Comparison of ENCODE assay signal across 8 mouse cellular contexts in the genomic region with DNA sequence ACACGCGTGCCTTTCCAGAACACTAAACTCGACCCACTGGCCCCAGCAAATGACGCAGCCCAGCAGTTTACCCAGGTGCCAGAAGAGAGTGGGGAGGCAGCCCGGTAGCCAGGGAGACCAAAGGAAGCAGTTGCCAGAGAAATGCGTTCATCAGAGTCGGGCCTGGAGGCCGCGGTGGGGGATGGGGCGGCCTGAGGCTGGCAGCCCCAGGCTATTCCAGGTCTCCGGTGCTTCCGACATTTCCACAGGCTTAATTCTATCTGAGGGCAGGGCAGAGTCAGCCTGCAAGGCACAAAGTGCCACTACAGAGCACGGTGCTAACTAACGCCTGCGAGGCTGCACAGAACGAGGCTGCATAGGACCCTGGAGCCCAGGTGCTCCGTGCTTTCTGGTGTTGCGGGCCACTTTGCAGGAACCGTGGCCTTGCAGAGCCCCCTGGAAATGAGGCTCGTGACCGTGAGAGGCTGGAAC. TPM values are rescaled to one million over a fixed set of nuclear protein-coding genes. Genes with fewer than 3 reads are reported as not detected.
DNase-seq lines count a peak whose midpoint lies in the region; ATAC-seq and TF ChIP-seq lines count a peak whose summit lies in the region.

No protein-coding gene starts in this region.

- H3K4me2 ChIP-seq in embryonic facial prominence, embryonic 11.5 days (ENCODE audit: low read depth, low read length), result peak overlapping the region; percentile 88; the same call in 1 of the 2 replicates
- H3K4me2 ChIP-seq in heart, embryonic 13.5 days, result peak overlapping the region; percentile 95
- peak overlapping the region; percentile 88; the same call in 1 of the 2 replicates for H3K4me2 ChIP-seq in kidney, postnatal 0 days (ENCODE audit: low read length)
- peak overlapping the region; percentile 80 for H3K4me2 ChIP-seq in midbrain, embryonic 11.5 days

- peak; percentile 67 for ATAC-seq in embryonic facial prominence, embryonic 11.5 days (replicated peaks; ENCODE audit: insufficient number of reproducible peaks, low FRiP score, low TSS enrichment, low read depth)
- no peak for ATAC-seq in heart, embryonic 13.5 days (ENCODE audit: extremely low read depth, insufficient number of reproducible peaks, low FRiP score, low TSS enrichment)
- no peak for ATAC-seq in kidney, postnatal 0 days (replicated peaks; ENCODE audit: low FRiP score, low read depth)
- ATAC-seq in midbrain, embryonic 11.5 days (ENCODE audit: low FRiP score), result peak; percentile 61

- no peak overlapping the region for H3K27ac ChIP-seq in ES-E14 (ENCODE audit: insufficient read depth, low read depth, low read length, poor library complexity, severe bottlenecking)
- no peak overlapping the region for H3K27ac ChIP-seq in embryonic facial prominence, embryonic 11.5 days (replicated peaks; ENCODE audit: low read depth, low read length)
- H3K27ac ChIP-seq in heart, embryonic 13.5 days (replicated peaks), result no peak overlapping the region
- H3K27ac ChIP-seq in kidney, postnatal 0 days, result no peak overlapping the region
- no peak overlapping the region for H3K27ac ChIP-seq in midbrain, embryonic 11.5 days (ENCODE audit: low read depth, low read length)

- peaks cover 61% of the 10 kb centered on the region for H3K27me3 ChIP-seq in E14TG2a.4 (ENCODE audit: insufficient read depth, low read length)
- H3K27me3 ChIP-seq in embryonic facial prominence, embryonic 11.5 days (ENCODE audit: control insufficient read depth, insufficient read depth, low read length), result peaks cover 45% of the 10 kb centered on the region
- peaks cover 90% of the 10 kb centered on the region for H3K27me3 ChIP-seq in heart, embryonic 13.5 days (replicated peaks)
- peaks cover 44% of the 10 kb centered on the region for H3K27me3 ChIP-seq in kidney, postnatal 0 days (ENCODE audit: insufficient read depth, low read length)
- peaks cover 48% of the 10 kb centered on the region for H3K27me3 ChIP-seq in midbrain, embryonic 11.5 days (ENCODE audit: control insufficient read depth, insufficient read depth, low read length)

- DNase-seq in ES-E14 (ENCODE audit: low read depth, low spot score), result peak; percentile 48
- DNase-seq in embryonic facial prominence, embryonic 11.5 days (ENCODE audit: low spot score), result peak; percentile 40
- no peak for DNase-seq in kidney, postnatal 0 days (ENCODE audit: low spot score)
- DNase-seq in midbrain, embryonic 11.5 days (ENCODE audit: low spot score, missing footprints), result peak; percentile 94
- DNase-seq in frontal cortex, postnatal 14 days (ENCODE audit: low spot score in 2 of 2), result no peak
- no peak for DNase-seq in thymus, postnatal 0 days (ENCODE audit: low spot score)

- in situ Hi-C loops in ES-E14 (cut with MboI; ENCODE audit: low sequenced_read_pairs in 2 of 2, unreplicated experiment in 2 of 2), result no loop called here

- WGBS in embryonic facial prominence, embryonic 11.5 days, result 3% methylated on average over 21 of the region's 21 CpGs
- WGBS in heart, embryonic 13.5 days, result 5% methylated on average over 21 of the region's 21 CpGs
- WGBS in kidney, postnatal 0 days, result 3% methylated on average over 21 of the region's 21 CpGs
- 3% methylated on average over 21 of the region's 21 CpGs for WGBS in midbrain, embryonic 11.5 days

- H3K36me3 ChIP-seq in E14TG2a.4 (ENCODE audit: insufficient read depth, low read length), result no peaks in the 10 kb centered on the region
- no peaks in the 10 kb centered on the region for H3K36me3 ChIP-seq in ES-E14 (ENCODE audit: control insufficient read depth, insufficient read depth, low read length, poor library complexity, severe bottlenecking)
- H3K36me3 ChIP-seq in embryonic facial prominence, embryonic 11.5 days (replicated peaks; ENCODE audit: control insufficient read depth, insufficient read depth, low read depth, low read length), result no peaks in the 10 kb centered on the region
- H3K36me3 ChIP-seq in heart, embryonic 13.5 days, result no peaks in the 10 kb centered on the region
- H3K36me3 ChIP-seq in kidney, postnatal 0 days (ENCODE audit: insufficient read depth, low read length), result no peaks in the 10 kb centered on the region
- no peaks in the 10 kb centered on the region for H3K36me3 ChIP-seq in midbrain, embryonic 11.5 days (ENCODE audit: control insufficient read depth, insufficient read depth, low read length)

- no peak for TF ChIP-seq CTCF in E14TG2a.4 (conservative IDR thresholded peaks at IDR 0.05; ENCODE audit: low read length)
- TF ChIP-seq CTCF in kidney, postnatal 0 days (IDR thresholded peaks at IDR 0.05; ENCODE audit: low read depth), result no peak

- H3K9me3 ChIP-seq in E14TG2a.4 (ENCODE audit: low read length) (no peaks in the 10 kb centered on the region), ES-E14 (ENCODE audit: control insufficient read depth, insufficient read depth, low read depth, low read length) (no peaks in the 10 kb centered on the region)
- H3K9me3 ChIP-seq in embryonic facial prominence, embryonic 11.5 days (replicated peaks; ENCODE audit: control insufficient read depth, low read length), result no peaks in the 10 kb centered on the region
- H3K9me3 ChIP-seq in heart, embryonic 13.5 days, result no peaks in the 10 kb centered on the region
- no peaks in the 10 kb centered on the region for H3K9me3 ChIP-seq in kidney, postnatal 0 days (replicated peaks; ENCODE audit: low read length)
- no peaks in the 10 kb centered on the region for H3K9me3 ChIP-seq in midbrain, embryonic 11.5 days (ENCODE audit: control insufficient read depth, low read length)

- H3K4me1 ChIP-seq in E14TG2a.4 (replicated peaks; ENCODE audit: low read depth, low read length) (peaks cover 26% of the 10 kb centered on the region), ES-E14 (ENCODE audit: control insufficient read depth in 2 of 2, insufficient read depth in 2 of 2, low read length in 2 of 2, poor library complexity in 1 of 2) (peaks cover 0 to 8% of the 10 kb centered on the region in 2 experiments; a peak in 2 of 4 replicates)
- peaks cover 5% of the 10 kb centered on the region; the same call in 1 of the 2 replicates for H3K4me1 ChIP-seq in embryonic facial prominence, embryonic 11.5 days (ENCODE audit: control insufficient read depth, insufficient read depth, low read length)
- peaks cover 29% of the 10 kb centered on the region for H3K4me1 ChIP-seq in heart, embryonic 13.5 days
- peaks cover 13% of the 10 kb centered on the region for H3K4me1 ChIP-seq in kidney, postnatal 0 days (replicated peaks; ENCODE audit: insufficient read depth, low read length)
- peaks cover 22% of the 10 kb centered on the region for H3K4me1 ChIP-seq in midbrain, embryonic 11.5 days (ENCODE audit: control insufficient read depth, insufficient read depth, low read length)

- H3K4me3 ChIP-seq in E14TG2a.4 (replicated peaks; ENCODE audit: low read length), result peak overlapping the region; percentile 73
- peak overlapping the region; percentile 64 to 79; a peak in 2 of 4 replicates for H3K4me3 ChIP-seq in ES-E14 (ENCODE audit: insufficient read depth in 1 of 2, low read depth in 1 of 2, low read length in 2 of 2, poor library complexity in 1 of 2, severe bottlenecking in 1 of 2)
- H3K4me3 ChIP-seq in embryonic facial prominence, embryonic 11.5 days (ENCODE audit: low read depth, low read length), result 0 out of 2 replicates have a peak overlapping the region, but pooled peaks have one; percentile 10
- peak overlapping the region; percentile 62 for H3K4me3 ChIP-seq in heart, embryonic 13.5 days
- no peak overlapping the region for H3K4me3 ChIP-seq in kidney, postnatal 0 days (replicated peaks; ENCODE audit: low read depth, low read length)
- peak overlapping the region; percentile 15; the same call in 1 of the 2 replicates for H3K4me3 ChIP-seq in midbrain, embryonic 11.5 days (ENCODE audit: low read depth, low read length)

- peak overlapping the region; percentile 31; the same call in 1 of the 2 replicates for H3K9ac ChIP-seq in ES-E14 (ENCODE audit: insufficient read depth, low read depth, low read length, poor library complexity, severe bottlenecking)
- no peak overlapping the region for H3K9ac ChIP-seq in embryonic facial prominence, embryonic 11.5 days (replicated peaks; ENCODE audit: low read length)
- 0 out of 2 replicates have a peak overlapping the region, but pooled peaks have one; percentile 37 for H3K9ac ChIP-seq in heart, embryonic 13.5 days
- H3K9ac ChIP-seq in kidney, postnatal 0 days (ENCODE audit: low read depth, low read length), result no peak overlapping the region
- no peak overlapping the region for H3K9ac ChIP-seq in midbrain, embryonic 11.5 days (ENCODE audit: low read length)

TF ChIP-seq in ES-E14, 5 proteins besides CTCF, POLR2A, EP300 and RAD21:
- TF ChIP-seq ZC3H11A (IDR thresholded peaks at IDR 0.05; ENCODE audit: borderline replicate concordance, low read depth, low read length) (no peak), HCFC1 (IDR thresholded peaks at IDR 0.05; ENCODE audit: borderline replicate concordance, insufficient read depth, low read length) (no peak), MAFK (IDR thresholded peaks at IDR 0.05; ENCODE audit: insufficient read depth, low read depth, low read length) (no peak)

RNA-seq across cellular contexts. Expression of a gene that starts 2.3 kb away (rescaled TPM):
- 2.3 and 5.8 TPM in 2 replicates for total RNA-seq in ES-E14 (2012; rRNA removed)
- 1.0 and 2.6 TPM in 2 replicates for polyA plus RNA-seq in embryonic facial prominence, embryonic 11.5 days (2014; fragmentation: Nextera tagmentation; extraction: Ambion mirVana)
- 2.4 and 4.1 TPM in 2 replicates for polyA plus RNA-seq in heart, embryonic 13.5 days (2015; fragmentation: Nextera tagmentation; extraction: Ambion mirVana)
- polyA plus RNA-seq in kidney, postnatal 0 days (2015; fragmentation: Nextera tagmentation; extraction: Ambion mirVana), result 0.39 and 0.80 TPM in 2 replicates
- 1.4 and 2.2 TPM in 2 replicates for polyA plus RNA-seq in midbrain, embryonic 11.5 days (2014; fragmentation: Nextera tagmentation; extraction: Ambion mirVana)
- polyA plus RNA-seq in thymus, postnatal 0 days (2015; fragmentation: Nextera tagmentation; extraction: Ambion mirVana), result 10.0 and 12.2 TPM in 2 replicates

RNA-seq across cellular contexts. Expression of a gene that starts 40.7 kb away (rescaled TPM):
- total RNA-seq in ES-E14 (2012; rRNA removed), result 3.8 and 5.3 TPM in 2 replicates
- 8.1 and 12.6 TPM in 2 replicates for polyA plus RNA-seq in embryonic facial prominence, embryonic 11.5 days (2014; fragmentation: Nextera tagmentation; extraction: Ambion mirVana)
- 3.7 and 4.1 TPM in 2 replicates for polyA plus RNA-seq in heart, embryonic 13.5 days (2015; fragmentation: Nextera tagmentation; extraction: Ambion mirVana)
- 0.26 and 0.31 TPM in 2 replicates for polyA plus RNA-seq in kidney, postnatal 0 days (2015; fragmentation: Nextera tagmentation; extraction: Ambion mirVana)
- 33.4 and 34.4 TPM in 2 replicates for polyA plus RNA-seq in midbrain, embryonic 11.5 days (2014; fragmentation: Nextera tagmentation; extraction: Ambion mirVana)
- polyA plus RNA-seq in thymus, postnatal 0 days (2015; fragmentation: Nextera tagmentation; extraction: Ambion mirVana), result 0.35 and 0.57 TPM in 2 replicates

RNA-seq across cellular contexts. Expression of a gene that starts 45.1 kb away (rescaled TPM):
- 0.62 TPM in 1 of 2 replicates, not detected in the other for total RNA-seq in ES-E14 (2012; rRNA removed)
- 0.36 TPM in 1 of 2 replicates, not detected in the other for polyA plus RNA-seq in embryonic facial prominence, embryonic 11.5 days (2014; fragmentation: Nextera tagmentation; extraction: Ambion mirVana)
- not detected in 2 replicates for polyA plus RNA-seq in heart, embryonic 13.5 days (2015; fragmentation: Nextera tagmentation; extraction: Ambion mirVana)
- polyA plus RNA-seq in kidney, postnatal 0 days (2015; fragmentation: Nextera tagmentation; extraction: Ambion mirVana), result not detected in 2 replicates
- not detected in 2 replicates for polyA plus RNA-seq in midbrain, embryonic 11.5 days (2014; fragmentation: Nextera tagmentation; extraction: Ambion mirVana)
- not detected in 2 replicates for polyA plus RNA-seq in thymus, postnatal 0 days (2015; fragmentation: Nextera tagmentation; extraction: Ambion mirVana)

Comparison
In these comparisons a context has a peak if more than half of its experiments do, and no peak if none do; other contexts are left out.
1. DNase-seq: peak in ES-E14 (single experiment), embryonic facial prominence, embryonic 11.5 days (single experiment) and midbrain, embryonic 11.5 days (single experiment); none in kidney, postnatal 0 days (single experiment), frontal cortex, postnatal 14 days (0 of 2) and thymus, postnatal 0 days (single experiment).
2. H3K9ac ChIP-seq: peak in ES-E14 (single experiment) and heart, embryonic 13.5 days (single experiment); none in embryonic facial prominence, embryonic 11.5 days (single experiment), kidney, postnatal 0 days (single experiment) and midbrain, embryonic 11.5 days (single experiment).
3. ATAC-seq: peak in embryonic facial prominence, embryonic 11.5 days (single experiment) and midbrain, embryonic 11.5 days (single experiment); none in heart, embryonic 13.5 days (single experiment) and kidney, postnatal 0 days (single experiment).
4. Peak in every context shown above with its lines, with median percentiles within 50 percentile points of each other: H3K4me2 ChIP-seq.